Mouse (Mus musculus) layer of hippocampus, postnatal 10 days (tissue): ENCODE data around the gene Agpat4. TPM values are rescaled to one million over a fixed set of nuclear protein-coding genes. Genes with fewer than 3 reads are reported as not detected.
A peak's percentile ranks its signal among the peaks of the same experiment; 100 is the strongest.

Experiments used
- DNase-seq, 2 experiments: peaks; one replicate each; pipeline ENCODE4 v3.0.0; 2021; ENCODE audit warnings: low spot score in 2 of 2
- total RNA-seq, 2 experiments: library from RNA; stranded (reverse); gene quantifications; 2 replicates each; pipeline ENCODE4 v1.2.3; 2021

The Agpat4 gene
- total RNA-seq, 2 experiments from 2014 or later = 62.8 to 65.0 TPM

- no peak for DNase-seq
These were observed 64.4 kb downstream of the Agpat4 start for GRCm38 (mm10) chr17:12182702-12183485.

DNA sequence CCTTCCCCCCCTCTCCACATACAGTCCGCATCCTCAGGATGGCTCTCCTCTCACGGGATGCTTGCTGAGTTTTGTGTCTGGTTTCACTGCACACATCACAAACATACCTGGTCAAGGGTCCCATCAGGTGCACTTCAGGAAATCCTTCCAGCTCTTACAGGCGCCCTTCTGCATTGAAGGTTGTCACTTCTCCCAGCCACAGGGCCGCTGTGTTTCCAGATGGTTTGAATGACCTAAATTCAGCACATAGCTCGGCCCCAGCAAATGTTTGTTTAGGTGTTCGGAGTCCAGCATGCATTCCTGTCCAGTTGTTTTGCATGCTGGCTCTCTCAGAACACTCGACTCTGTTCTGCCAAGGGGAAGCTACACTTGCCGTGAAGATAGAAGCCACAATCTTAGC is 65.8 kb downstream of the Agpat4 start:
- no peak for DNase-seq

DNA sequence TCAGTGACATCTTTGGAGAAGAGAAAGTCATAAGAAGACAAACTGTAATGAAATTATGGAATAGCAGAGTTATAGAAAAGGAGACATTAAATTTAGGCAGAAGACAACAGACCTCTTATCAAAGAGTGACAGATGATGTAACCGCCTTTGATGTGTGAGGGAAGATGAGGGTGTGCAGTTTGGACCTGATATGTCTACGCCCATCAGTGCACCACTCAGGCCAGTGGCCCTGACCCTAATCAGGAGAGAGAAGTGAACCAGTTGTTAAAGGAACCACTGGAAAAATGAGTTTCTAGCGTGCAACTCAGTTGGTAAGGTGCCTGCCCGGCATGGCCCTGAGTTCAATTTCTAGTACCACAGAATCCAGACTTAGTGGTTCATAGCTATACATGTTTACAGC is 67.4 kb downstream of the Agpat4 start:
- no peak for DNase-seq

- DNase-seq = no peak
These were observed 67.8 kb downstream of the Agpat4 start for GRCm38 (mm10) chr17:12186341-12186740.

- peak; percentile 54 to 59 for DNase-seq
These were observed 69.3 kb downstream of the Agpat4 start for GRCm38 (mm10) chr17:12187782-12188181.

GRCm38 (mm10) chr17:12195137-12195536 is 76.6 kb downstream of the Agpat4 start:
- no peak for DNase-seq

- no peak for DNase-seq
These were observed 77.1 kb downstream of the Agpat4 start for GRCm38 (mm10) chr17:12195604-12196003.

- no peak for DNase-seq
These were observed 81.4 kb downstream of the Agpat4 start for GRCm38 (mm10) chr17:12199933-12200332.

DNA sequence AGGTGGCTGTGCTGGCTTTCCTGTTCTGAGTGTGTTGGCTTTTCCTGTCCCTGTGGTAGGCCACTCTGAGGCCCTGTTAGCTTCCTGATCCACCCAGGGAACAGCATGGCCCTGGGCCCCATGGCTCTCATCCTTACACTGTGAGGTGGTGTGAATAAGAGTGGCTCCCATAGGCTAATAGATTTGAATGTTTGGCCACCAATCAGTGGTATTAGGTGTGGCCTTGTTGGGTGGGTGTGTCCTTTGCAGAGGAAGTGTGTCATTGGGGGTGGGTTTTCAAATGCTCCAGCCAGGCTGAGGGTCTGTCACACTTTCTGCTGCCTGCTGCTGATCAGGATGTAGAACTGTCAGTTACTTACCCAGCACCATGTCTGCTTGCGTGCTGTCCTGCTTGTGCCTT is 82.6 kb downstream of the Agpat4 start:
- DNase-seq = no peak

- DNase-seq = peak; percentile 59 to 63
These were observed 85.0 kb downstream of the Agpat4 start for GRCm38 (mm10) chr17:12203414-12203897.

- no peak for DNase-seq
These were observed 85.7 kb downstream of the Agpat4 start for GRCm38 (mm10) chr17:12204246-12204645.

DNA sequence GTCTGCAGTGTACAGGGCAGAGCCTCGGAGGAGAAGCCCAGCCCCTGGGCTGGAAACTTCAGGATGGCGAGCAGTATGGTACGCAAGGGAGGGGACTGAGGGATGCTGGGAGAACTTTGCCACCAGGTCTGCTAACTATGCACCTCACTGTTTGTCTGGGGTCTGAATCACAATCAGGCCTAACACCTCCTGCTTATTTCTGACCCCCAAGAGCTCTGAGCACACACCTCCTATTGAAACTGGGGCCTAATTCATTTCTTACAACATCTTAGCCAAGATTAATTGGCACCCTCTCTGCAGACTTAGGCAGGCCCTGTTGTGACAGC is 86.1 kb downstream of the Agpat4 start:
- no peak for DNase-seq

GRCm38 (mm10) chr17:12205015-12205693 is 86.7 kb downstream of the Agpat4 start:
- no peak for DNase-seq

- DNase-seq = no peak
These were observed 87.2 kb downstream of the Agpat4 start for GRCm38 (mm10) chr17:12205694-12206075.

DNA sequence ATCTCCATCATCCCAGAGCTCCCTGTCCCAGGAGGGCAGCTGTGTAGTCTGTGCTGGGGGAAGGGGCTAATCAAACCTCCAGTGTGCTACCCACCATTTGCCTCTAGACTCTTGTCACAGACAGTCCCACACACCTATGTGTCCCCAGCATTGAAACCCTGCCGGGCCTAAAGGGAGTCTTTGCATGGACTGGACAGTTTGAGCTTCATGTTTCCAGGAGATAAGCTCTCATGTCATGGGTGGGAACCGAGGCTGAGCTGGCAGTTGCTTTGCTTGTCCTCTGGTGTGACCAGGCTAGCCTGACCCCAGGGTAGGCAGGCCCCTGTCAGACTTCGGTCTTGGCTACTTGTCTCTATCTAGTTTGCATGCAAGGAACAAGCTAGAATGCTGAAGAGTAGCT is 87.7 kb downstream of the Agpat4 start:
- no peak for DNase-seq

DNA sequence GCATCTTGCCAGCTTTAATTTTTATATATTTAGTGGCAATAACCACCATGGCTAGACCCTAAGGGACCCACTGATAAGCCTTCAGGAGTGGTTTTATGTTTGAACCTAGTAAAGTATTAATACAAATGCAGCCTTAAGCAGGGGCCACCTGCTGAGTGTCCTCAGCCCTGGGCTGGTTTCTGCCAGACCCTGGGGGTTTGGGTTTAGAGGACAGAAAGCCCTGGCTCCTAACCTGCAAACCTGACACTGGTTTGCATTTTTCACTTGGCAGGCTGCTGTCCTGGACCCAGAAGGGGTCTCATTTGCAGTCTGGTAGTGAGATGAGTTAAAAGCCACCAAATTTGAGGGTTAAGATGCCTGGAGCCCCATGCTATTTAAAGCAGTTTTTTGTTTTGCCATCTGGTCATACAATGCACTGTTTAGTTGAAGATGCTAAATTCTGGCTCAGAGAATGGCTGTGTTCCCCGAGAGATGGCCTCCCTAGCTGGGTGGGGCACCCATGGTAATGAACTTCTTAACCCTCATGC is 88.6 kb downstream of the Agpat4 start:
- DNase-seq = no peak

- no peak for DNase-seq
These were observed 91.0 kb downstream of the Agpat4 start for GRCm38 (mm10) chr17:12209481-12209880.

DNA sequence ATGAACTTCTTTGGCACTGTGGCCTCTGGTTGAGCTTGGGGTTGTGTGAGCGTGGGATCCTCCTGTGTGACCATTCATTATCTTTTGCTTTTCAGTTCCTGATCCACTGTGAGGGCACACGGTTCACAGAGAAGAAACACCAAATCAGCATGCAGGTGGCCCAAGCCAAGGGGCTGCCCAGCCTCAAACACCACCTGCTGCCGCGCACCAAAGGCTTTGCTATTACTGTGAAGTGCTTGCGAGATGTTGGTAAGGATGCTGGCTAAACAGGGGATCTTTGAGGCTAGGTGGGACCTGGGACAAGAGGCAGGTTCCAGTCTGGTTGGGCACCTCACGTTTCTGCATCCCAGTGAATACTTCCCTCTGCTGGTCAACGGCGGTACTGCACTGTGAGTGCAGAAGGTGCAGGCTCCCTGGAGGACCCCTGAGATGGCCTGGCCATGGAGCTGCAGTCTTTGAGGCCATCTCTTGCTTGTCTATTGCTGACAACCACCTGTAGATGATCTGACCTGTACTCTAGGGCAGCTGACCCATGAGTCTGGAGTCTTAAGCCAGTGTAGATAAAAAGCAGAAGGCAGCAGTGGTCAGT is 92.1 kb downstream of the Agpat4 start:
- DNase-seq = peak; percentile 94 to 95

DNA sequence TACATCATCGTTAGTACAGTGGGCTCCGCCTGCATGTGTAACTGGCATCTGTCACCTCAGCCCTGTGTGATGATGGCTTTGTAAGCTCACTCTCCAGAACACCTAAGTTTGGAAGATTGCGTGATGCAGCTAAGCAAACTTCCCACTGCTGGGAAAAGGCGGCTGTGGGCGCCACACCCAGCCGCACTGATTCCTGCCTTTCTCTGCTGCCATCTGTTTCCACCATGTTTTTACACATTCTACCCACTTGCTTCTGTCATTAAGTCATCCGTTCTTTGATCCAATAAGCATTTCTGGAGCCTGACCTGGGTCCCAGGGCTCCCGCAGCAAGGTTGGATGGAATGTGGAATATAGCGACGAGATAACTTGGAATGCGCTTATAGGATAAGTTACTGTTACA is 93.4 kb downstream of the Agpat4 start:
- no peak for DNase-seq

GRCm38 (mm10) chr17:12212341-12212740 is 93.8 kb downstream of the Agpat4 start:
- DNase-seq = no peak

DNA sequence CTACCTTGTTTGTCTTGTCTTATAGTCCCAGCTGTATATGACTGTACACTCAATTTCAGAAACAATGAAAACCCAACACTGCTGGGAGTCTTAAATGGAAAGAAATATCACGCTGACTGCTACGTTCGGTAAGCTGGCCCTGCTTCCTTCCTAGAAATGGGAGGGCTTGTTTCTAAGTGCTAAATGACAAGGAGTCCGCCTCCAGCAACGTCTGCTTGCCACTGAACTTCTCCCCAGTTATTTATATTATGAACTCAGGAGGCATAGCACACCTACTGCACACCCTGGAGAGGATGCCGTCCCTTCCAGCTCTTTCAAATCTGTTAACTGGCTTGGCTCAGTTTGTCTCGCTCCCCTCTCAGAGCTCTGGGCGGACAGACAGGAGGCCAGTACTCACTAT is 94.9 kb downstream of the Agpat4 start:
- DNase-seq = no peak

DNA sequence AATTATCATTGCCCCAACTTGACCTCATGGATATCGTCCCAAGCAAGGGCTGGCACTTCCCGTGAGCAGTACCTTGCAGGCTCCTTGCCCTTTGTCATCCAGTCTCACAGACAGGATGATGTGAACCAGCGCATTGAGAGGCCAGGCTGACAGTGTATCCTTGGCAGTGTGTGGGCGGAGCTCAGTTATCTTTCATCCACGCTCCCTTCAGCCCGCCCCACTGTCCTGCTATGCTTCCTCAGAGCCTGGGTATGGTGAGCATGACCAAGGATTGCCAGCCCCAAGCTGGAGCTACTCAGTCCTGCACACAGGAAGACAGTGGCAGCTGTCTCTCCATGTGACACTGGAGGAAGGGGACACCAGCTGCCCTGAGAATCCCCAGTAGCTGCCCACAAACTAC is 97.7 kb downstream of the Agpat4 start:
- no peak for DNase-seq
